Mouse (Mus musculus) MEL (cell line): ENCODE measurements at regions not wholly inside any gene's neighbourhood (a gene's known extent, or its start where the extent isn't known, plus 50 kb on each side); places are given as distances from the start of the nearest gene placed in this dataset.

ENCODE experiments used
- CHD1 ChIP-seq: IDR thresholded peaks from 2 replicates; pipeline ENCODE4 v1.6.1; 2012; ENCODE audit warnings: low read depth, mild to moderate bottlenecking, inconsistent platforms, low read length, improper control_type of control experiment
- CTCF ChIP-seq, 3 experiments: IDR thresholded peaks in 2 of 3; conservative IDR thresholded peaks in 1 of 3; 2 replicates each; pipeline ENCODE4 v1.5.1; 2011 to 2012; ENCODE audit warnings: low read length in 3 of 3, low read depth in 2 of 3, mild to moderate bottlenecking in 2 of 3, improper control_type of control experiment in 1 of 3, inconsistent platforms in 1 of 3, mixed read lengths in 1 of 3, moderate library complexity in 1 of 3; ENCODE audit not compliant: control insufficient read depth in 1 of 3, insufficient read depth in 1 of 3, poor library complexity in 1 of 3, severe bottlenecking in 1 of 3
- ELF1 ChIP-seq: IDR thresholded peaks from 2 replicates; pipeline ENCODE4 v1.6.1; 2014; ENCODE audit warnings: low read depth, mild to moderate bottlenecking, inconsistent platforms, low read length, improper control_type of control experiment, moderate library complexity
- GATA1 ChIP-seq: IDR thresholded peaks from 2 replicates; pipeline ENCODE4 v1.6.1; 2011; ENCODE audit warnings: low read depth, low read length, improper control_type of control experiment
- JUND ChIP-seq: IDR thresholded peaks from 2 replicates; pipeline ENCODE4 v1.6.1; 2011; ENCODE audit warnings: low read depth, mild to moderate bottlenecking, improper control_type of control experiment, low read length
- POLR2A ChIP-seq, 2 experiments: IDR thresholded peaks; 2 replicates each; pipeline ENCODE4 v1.6.1; 2011 to 2012; ENCODE audit warnings: low read length in 2 of 2, mild to moderate bottlenecking in 2 of 2, control low read depth in 1 of 2, improper control_type of control experiment in 1 of 2, low read depth in 1 of 2, moderate library complexity in 1 of 2; ENCODE audit not compliant: control insufficient read depth in 1 of 2, insufficient read depth in 1 of 2, poor library complexity in 1 of 2
- POLR2AphosphoS2 ChIP-seq: IDR thresholded peaks from 2 replicates; pipeline ENCODE4 v1.6.1; 2011; ENCODE audit warnings: low read length, improper control_type of control experiment
- TAL1 ChIP-seq: IDR thresholded peaks from 2 replicates; pipeline ENCODE4 v1.6.1; 2012; ENCODE audit warnings: mild to moderate bottlenecking, inconsistent platforms, low read length, moderate library complexity, mixed read lengths
- ZNF384 ChIP-seq: IDR thresholded peaks from 2 replicates; pipeline ENCODE4 v1.6.1; 2012; ENCODE audit warnings: low read depth, mild to moderate bottlenecking, inconsistent platforms, low read length, improper control_type of control experiment

- TF ChIP-seq GATA1 (no peak), JUND (no peak), POLR2AphosphoS2 (no peak), TAL1 (no peak), ELF1 (no peak), CHD1 (no peak), POLR2A (IDR thresholded peaks at IDR 0.05; ENCODE audit: control insufficient read depth in 1 of 2, insufficient read depth in 1 of 2, low read depth in 1 of 2, low read length in 2 of 2, poor library complexity in 1 of 2) (no peak), CTCF (IDR thresholded peaks at IDR 0.05 in 2 of 3, conservative IDR thresholded peaks at IDR 0.05 in 1 of 3; ENCODE audit: control insufficient read depth in 1 of 3, insufficient read depth in 1 of 3, low read depth in 2 of 3, low read length in 3 of 3, poor library complexity in 1 of 3, severe bottlenecking in 1 of 3) (no peak), ZNF384 (no peak)
These were observed 597.3 kb upstream of the Adam5 start for GRCm38 (mm10) chr8:25421478-25421877.
